Mouse (Mus musculus) left cerebral cortex, adult 9 months (tissue): ENCODE data around the gene Fbxw5.

Source experiments
- DNase-seq, 2 experiments: peaks; one replicate each; pipeline ENCODE4 v3.0.0; 2022; ENCODE audit warnings: low spot score in 2 of 2

The Fbxw5 gene

DNA sequence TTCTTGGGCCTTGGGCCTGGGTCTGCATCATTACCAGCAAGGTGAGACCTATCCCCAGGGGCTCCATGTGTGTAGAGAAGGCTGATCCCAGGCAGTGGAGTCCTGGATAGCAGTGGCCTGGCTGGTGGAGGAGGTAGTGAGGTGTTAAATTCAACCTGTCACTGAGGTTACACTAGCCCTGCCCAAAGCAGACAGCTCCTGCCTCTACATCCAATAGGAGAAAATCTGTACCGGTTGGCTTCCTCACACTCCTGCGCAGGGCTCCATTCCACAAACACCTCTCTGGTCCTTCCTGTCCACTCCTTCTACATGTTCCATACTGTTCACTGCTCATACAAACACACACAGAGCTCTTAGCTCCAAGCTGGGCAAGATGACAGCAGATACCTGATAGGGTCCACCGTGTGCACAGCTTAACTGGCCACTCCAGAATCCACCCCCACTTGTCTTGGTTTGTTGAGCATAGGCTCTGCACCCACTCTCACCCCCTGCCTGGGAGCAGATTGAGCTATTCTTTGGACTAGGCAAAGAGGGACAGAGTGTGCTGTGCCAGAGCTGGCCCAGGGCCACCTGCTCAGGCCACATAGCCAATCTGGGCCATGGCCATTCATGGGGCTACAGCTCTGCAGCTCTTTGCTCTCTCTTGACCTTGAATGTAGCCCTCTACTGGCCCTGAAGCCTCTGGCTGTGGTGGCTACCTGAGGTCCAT lies 22.4 kb upstream of the Fbxw5 start:
- no peak for DNase-seq

DNA sequence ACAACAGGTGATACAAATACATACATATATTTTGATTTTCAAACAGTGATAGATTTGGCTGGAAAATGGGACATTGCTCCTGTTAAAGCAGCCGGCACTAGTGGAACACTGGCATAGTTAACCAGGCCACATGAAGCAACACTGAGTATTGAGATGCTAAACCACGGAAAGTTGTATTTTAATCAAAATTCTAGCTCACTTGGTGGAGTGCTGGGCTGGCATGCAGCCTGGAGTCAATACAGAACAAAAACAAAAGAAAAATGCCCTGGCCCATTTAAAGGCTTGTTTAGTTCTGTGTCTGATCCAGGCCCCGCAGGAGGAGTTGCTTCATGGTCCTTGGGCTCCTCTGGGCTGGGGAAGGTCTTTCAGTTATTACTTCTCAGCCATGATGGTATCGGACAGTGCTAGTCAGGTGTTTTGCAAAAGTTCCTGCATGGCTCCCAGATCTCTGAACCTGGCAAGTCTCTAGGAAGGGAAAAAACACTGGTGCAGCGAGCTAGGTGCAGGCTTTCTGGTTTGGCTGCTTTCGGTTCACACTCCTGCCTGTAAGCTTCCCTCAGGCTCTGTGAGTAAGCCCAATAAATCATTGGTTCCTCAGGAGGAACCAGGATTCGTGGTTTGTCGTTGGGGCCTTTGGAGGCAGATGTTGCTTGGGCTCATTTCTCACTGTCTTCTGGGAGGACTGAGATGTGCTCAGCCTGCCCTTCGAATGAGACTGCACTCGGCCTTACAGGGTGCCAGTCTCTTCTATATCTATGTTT lies 20.8 kb upstream of the Fbxw5 start:
- DNase-seq, result no peak

DNA sequence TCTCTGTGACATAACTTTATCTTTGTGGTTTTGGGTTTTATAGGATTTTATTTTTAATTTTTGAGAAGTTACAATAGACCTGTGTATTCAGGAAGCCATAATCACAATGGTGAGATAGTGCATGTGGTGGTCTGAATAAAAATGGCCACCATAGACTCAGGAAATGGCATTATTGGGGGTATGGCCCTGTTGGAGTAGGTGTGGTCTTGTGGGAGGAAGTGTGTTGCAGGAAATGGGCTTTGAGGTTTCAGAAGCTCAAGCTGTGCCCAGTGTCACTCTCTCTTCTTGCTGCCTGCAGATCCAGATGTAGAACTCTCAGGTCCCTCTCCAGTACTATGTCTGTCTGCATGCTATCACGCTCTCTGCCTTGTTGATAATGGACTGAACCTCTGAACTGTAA lies 20.0 kb upstream of the Fbxw5 start:
- no peak for DNase-seq

DNA sequence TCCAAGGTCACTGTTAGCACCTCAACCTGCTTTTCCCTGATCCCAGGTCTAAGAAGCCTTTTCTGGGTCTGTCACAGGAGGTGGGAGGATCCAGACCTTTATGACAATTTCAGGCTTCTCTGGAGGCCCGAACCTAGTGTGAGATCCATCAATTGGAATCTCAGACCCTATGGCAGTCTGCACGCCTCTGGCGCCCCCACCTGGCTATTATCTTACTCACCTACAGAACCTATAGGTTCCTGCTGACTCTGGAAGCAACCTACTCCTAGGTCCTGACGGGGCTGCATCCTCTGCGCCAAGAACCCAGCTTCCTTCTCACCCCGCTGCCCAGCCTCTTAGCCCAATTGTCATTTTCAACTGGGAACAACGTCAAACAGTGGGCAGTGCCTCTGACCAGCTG lies 17.6 kb upstream of the Fbxw5 start:
- no peak for DNase-seq

DNA sequence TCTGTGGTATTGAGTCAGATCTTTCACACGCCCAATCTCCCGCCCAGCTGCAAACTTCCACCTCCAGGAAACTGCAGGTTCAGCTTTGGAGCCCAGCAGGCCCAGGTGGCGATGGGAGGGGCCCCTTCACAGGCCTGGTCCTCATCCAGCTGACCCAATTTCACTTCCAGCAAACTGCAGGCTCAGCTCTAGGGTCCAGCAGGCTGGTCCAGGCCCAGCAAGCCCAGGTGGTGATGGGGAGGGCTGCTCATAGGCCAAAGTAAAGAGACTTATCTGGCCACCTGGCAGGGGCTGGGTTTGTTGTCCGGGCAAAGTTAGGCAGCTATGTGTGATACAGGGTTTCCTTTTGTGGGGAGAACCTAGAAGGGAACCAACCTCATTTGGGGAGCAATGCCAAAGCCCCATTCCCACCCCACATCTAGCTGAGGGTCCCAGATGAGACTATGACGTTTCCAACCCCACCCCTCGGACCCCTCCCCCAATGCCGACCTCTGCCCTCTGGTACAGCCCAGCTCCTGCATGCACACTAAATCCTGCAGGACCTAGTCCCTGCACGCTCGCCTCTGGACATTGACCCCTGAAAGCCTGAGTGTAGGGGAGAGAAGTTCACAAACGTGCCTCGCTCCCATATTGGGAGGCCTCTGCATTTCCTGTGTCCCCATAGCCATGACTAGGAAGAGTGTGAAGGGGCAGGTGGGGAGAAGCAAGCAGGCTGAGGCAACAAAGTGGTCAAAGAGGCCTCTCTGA lies 15.5 kb upstream of the Fbxw5 start:
- no peak for DNase-seq

DNA sequence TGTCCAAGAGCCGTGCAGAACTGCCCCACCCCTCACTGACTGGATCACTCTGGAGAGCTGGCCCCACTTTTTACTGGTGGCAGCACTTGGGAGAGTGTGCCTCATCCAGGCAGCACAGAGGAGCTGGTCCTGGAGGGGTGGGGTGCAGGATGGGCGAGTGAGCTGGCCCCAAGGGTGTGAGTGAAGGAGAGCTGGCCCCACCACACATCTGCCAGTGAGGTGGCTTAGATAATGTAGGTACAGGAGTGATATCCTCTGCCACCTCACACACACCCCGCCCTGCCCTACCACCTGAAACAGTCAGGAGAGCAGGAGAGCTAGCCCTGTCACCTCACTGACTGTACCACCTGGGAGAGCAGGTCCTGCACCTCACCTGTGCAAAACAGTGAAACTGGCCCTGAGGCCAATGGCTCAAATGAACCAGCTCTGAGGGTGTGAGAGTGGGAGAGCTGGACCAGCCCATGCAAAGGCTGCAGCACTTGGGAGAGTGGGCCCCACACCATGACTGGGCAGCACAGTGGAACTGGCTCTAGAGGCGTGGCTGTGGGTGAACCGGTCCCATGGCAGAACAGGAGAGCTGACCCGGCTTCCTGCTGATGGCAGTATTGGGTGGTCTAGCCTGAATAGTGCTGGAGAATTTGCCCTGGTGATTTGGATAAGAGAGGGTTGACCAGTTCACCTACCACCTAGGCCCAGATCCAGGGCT lies 12.4 kb upstream of the Fbxw5 start:
- no peak for DNase-seq

DNA sequence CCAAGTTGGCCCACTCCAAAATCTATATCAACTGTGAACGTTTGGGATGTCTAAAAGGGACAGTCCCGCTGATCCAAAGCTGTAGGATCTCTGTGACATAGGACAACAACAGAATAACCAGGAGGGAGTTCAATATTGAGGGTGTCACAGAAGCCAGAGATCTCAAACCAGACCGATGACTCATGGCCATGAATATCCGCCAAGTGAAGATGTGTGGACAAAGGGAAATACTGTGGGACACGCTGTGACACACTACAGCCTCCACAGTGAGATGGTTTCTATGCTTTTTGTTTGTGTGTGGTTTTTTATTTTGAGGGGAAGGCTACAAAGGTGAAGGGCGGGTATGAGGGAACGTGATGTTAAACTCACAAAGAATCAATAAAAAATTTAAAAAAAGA lies 11.9 kb upstream of the Fbxw5 start:
- DNase-seq, result no peak

DNA sequence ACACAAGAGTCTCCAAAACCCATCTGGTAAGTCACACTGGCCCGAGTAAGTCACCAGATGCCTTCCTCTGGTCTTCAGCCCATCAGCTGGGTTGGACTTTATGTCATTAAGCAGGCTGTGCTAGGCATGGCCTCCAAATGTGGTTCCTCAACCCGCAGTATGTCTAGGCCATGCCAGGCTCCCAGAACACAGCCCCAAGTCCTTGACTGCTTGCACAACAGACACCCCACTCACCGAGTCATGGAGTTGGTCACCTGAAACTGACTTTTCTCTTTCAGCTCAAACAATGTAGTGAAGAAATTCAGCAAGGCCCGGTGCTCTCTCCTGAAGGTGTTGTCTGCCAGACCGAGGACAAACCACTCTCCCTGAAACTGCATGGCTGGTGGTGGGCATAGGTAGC lies 7.6 kb upstream of the Fbxw5 start:
- no peak for DNase-seq

DNA sequence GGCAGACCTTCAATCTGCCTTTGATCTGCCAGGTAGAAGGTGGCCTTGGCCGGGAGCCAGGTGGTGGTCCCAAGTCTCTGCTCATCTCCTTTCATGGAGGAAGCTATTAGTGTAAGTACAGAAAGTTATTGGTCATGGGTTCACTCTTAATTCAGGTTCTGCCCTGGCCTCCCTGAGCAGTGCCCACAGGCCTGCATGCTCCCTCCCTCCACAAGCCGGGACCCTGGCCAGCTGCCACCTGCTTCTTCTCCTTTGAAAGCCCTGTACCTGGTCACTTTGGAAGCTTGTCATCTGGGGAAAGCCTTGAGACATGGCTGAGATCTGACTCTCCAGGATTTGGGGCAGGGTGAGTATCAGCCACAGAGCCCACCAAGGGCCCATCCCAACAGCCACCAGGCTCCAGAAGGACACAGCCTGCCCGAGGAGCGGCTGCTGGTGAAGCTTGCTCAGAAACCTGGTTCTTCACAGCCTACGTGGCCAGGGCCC lies 7.0 kb upstream of the Fbxw5 start, which contains the start of gene Lcn12:
Gene Lcn12 (minus strand): TSS at position 436 of the 486 bp plus-strand sequence.
- no peak for DNase-seq

DNA sequence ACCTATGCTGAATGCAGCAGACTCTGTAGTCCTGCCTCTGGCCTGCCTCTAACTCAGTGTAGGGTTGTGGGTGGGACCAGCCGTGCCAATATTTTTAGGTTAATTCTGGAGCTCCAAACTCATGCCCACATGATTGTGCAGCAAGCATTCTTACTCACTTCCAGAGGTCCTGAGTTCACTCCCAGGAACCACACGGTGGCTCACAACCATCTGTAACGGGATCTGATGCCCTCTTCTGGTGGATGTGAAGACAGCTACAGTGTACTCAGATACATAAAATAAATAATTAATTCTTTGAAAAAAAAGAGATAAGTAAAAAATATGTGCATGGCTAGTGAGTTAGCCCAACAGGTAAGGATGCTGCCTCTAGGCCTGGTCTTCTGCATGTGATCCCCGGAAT lies 4.1 kb upstream of the Fbxw5 start:
- DNase-seq, result no peak

DNA sequence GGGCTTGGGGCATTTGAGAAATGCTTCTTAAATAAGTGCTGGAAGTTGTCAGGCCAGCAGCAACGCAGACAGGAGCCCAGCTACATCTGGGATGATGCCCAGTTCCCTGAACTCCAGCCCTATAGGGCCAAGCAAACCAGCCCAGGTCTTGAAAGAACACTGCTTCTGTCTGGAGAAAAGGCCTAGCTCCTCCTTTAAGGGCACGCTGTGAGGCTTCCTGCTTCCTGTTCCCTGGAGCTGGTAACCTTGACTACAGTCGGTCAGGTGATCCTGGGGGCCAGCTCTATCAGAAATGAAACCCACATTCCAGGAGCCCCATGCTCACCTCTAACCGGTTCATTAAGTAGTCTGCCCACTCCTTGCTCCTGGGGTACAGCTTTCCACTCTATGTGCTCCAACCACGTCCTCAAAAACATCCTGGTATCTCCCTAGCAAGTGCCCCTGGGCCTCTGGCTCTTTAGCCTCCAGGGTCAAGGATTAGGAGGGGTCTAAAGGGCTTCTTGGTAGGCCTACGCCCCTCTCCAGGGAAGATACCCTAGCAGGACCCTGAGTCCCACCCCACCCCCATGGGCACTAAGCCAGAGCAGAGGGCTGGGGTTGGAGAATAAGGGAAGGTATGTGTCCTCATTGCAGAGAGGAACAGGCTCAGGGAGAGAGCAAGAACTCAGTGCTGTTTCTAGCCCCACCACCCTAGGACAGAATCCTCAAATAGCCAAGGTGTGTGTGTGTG lies 2.5 kb upstream of the Fbxw5 start:
- no peak for DNase-seq

DNA sequence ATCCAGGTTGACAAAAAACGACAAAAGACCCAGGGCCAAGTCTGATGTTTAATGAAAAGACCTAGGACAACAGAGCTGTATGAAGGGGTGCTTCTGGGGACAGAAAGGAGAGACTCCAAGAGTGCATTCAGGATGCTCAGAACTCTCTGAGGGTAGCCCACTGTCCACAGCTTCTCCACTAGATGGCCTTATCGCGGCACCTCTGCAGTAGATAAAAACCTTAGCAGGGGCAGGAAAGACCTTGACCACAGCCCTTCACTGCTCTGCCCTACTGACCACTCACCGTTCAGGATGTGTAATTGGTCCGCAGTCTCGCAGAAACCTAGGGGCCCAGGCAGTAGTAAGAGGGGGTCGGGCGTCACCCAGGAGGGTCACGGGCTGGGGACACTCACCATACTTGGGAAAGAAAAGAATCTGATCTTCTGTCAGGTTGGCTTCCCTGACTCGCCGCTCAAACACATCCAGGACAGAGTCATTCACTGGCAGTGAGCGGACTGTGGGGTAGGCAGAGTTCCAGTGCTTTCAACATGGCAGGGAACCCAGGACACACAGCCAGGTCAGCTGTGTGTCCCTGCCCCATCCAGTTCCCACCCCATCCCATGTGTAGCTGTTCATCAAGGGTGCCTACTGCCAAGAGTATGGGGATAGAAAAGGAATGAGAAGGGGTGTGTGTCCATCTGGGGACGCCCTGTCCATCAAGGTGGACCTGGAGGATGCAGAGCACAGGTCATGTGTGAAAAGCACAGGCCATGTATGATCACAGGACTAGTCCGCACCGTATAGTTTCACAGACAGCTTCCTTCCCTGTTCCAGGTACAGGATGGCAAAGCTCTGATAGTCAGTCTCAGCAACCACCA lies 1.7 kb upstream of the Fbxw5 start:
- no peak for DNase-seq

DNA sequence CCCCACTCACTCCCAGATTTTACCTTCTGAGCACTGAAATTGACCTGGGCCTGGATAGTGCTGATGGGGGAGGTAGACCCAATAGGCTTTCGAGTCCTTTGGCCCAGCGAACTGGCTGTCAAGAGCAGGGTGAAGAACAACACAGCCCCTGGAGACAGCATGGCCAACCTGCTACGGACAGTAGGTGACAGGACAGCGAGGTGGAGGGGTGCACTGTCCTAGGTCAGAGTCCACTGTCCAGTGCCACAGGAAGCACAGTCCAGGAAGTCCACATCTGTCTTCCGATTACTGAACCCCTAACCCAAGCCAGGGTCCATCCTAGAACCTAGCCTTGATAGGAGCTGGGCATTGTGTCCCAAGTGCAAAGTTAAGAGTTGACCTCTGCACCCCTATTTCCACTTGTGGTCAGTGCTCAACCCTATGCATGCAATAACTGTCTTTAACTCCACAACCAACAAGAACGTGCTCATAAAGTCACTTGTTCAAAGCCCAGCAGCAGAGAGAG lies 427 bp upstream of the Fbxw5 start:
- no peak for DNase-seq

DNA sequence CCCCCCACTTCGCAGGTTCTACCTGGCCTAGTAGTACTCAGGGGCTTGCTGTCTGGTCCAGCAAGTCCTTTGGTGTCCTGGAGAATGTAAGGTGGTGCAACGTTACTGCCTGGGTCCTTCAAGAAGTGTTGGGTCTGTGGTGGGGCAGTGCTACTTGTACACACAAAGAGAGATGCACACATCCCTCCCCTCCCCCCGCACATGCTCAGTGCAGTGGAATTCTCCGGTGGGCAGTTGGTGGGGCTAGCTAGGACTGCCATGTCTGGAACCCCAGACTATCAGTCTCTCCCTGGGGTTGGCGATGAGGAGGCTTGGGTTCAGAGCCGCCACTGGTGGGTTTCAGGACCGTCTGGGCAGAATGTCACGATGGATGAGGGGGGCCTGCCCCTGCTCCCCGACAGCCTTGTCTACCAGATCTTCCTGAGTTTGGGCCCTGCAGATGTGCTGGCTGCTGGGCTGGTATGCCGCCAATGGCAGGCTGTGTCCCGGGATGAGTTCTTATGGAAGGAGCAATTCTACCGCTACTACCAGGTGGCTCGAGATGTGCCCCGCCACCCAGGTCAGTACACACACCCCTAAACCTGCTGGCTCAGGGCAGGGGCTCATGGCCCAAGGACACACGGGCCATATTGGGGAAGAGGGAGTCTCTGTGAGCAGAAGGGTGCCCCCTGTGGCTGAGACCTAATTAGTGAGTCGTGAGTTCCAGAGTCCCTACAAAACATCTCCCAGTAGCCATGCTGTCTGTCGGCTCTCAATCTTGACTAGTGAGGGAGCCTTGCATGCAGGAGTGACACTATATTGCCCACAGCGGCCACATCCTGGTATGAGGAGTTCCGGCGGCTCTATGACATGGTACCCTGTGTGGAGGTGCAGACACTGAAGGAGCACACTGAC lies 1.3 kb downstream of the Fbxw5 start, which contains the start of gene C8g:
Gene C8g (minus strand): TSS at position 127 of the 894 bp plus-strand sequence.
- DNase-seq, result no peak

DNA sequence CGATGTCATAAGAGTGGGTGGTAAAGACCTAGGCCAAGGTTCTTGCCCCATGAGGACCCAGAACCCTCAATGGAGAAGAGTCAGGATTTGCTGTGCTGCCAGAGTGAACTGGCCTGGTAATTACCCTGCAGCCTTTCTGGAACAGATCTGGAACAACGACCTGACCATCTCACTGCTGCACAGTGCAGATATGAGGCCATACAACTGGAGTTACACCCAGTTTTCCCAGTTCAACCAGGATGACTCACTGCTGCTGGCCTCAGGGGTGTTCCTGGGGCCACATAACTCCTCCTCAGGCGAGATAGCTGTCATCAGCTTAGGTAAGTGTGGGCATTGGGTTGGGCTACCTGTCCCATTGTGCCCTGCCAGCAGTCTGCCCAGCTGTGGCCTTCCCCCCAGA lies 2.2 kb downstream of the Fbxw5 start:
- no peak for DNase-seq

DNA sequence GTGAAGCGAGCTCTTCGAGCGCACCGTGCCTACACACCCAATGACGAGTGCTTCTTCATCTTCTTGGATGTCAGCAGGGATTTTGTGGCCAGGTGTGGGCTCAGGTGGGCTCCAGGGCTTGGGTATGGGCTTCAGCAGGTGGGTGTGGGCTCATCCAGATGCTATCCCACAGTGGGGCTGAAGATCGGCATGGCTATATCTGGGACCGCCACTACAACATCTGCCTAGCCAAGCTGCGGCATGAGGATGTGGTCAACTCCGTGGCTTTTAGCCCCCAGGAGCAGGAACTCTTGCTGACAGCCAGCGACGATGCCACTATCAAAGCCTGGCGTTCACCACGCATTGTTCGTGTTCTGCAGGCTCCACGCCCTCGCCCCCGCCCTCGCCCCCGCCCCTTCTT lies 4.0 kb downstream of the Fbxw5 start:
- no peak for DNase-seq

DNA sequence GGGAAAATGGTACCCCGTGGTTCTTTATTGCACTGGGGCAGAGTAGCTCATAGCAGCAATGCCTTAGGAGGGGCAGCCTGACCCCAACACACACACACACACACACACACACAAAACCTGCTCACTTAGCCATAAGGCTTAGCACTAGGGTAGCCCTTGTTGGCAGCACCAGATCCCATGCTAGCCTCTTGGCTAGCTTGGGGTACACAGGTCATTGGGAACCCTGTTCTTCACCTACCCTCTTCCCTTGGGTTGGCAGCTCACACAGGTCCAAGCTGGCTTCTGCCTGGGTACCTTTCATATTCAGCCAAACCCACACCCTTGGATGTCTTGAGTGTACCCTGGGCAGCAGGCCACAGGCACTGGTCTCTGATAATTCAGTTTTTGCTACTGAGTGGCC lies 4.5 kb downstream of the Fbxw5 start:
- DNase-seq, result no peak

DNA sequence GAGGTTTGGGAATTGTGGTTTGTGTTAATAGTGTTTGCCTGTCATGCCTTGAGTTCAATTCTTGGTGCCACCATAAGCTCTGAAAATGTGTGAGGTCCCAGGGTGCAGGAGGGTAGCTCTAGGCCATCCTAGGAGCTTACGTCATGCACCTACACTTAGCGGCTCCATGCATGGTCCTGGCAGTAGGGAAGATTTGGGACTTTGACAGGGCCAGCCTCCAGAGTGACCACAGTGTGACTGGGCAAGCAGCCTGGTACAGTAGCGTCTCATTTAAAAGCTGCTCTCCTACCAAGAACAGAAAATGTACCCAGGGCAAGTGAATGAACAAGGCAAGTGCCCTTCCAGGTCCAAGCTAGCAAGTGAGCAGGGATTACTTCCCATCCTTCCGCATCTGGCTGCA lies 5.3 kb downstream of the Fbxw5 start:
- DNase-seq, result no peak

DNA sequence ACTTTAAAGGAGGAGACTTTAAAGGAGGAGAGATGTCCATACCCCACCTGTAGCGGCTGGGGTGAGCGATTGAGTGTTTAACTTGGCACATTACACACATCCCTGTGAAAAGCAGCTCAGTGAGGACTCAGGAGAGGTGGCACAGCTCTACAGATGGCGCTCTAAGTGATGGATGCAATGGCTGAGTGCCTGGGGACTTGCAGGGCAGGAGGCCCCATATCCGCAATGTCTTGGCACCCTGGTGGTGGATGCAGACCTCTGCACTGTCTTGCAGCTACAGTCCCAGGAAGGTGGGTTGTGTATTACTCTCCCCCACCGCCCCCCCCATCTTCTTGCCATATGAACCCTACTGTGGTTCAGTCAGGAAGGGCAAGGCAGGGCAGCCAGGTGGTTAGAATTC lies 6.4 kb downstream of the Fbxw5 start:
- no peak for DNase-seq
